Mouse (Mus musculus) cerebellum, postnatal 4 days (tissue): ENCODE measurements at regions not wholly inside any gene's neighbourhood (a gene's known extent, or its start where the extent isn't known, plus 50 kb on each side); places are given as distances from the start of the nearest gene placed in this dataset.

ENCODE experiments used
- DNase-seq, 2 experiments: peaks; one replicate each; pipeline ENCODE4 v3.0.0; 2022; ENCODE audit warnings: low spot score in 2 of 2, mixed read lengths in 1 of 2

DNA sequence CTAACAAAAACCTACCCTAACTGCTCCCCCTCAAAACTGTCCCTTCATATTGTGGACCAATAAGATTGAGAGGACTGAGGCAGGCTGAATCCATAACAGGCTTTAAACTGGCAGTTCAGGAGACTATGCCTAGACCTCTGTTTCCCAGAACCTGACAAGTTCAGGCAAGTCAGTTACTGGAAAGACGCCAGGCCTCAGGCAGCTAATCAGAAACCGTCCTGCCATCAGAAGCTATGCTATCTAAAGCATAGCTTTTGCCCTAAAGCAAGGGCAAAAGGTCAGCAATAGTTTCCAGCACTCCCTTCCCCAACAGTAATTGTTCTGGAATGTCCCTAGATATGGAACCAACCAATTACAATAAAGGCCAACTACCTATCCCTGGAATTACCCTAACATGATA is 273.0 kb downstream of the Bche start:
- DNase-seq = no peak

DNA sequence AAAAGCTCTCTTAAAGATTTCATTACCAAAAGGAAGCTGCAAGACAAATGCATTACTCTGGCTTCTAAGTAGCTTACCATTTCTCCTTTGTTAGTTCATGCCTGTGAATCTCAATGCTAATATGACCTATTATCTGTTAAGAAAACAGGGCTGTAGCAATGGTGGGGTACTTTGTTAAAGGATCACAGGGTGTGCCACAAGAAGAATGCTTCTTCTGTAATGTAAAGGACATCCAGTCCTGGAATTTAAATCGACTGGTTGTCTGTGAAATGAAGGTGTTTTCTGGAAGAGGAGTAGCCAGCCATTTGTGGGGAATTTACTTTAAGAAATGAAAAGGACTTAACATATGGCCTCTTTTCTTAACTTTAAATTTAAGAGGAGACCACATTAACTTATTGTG is 273.9 kb downstream of the Bche start:
- DNase-seq = no peak

DNA sequence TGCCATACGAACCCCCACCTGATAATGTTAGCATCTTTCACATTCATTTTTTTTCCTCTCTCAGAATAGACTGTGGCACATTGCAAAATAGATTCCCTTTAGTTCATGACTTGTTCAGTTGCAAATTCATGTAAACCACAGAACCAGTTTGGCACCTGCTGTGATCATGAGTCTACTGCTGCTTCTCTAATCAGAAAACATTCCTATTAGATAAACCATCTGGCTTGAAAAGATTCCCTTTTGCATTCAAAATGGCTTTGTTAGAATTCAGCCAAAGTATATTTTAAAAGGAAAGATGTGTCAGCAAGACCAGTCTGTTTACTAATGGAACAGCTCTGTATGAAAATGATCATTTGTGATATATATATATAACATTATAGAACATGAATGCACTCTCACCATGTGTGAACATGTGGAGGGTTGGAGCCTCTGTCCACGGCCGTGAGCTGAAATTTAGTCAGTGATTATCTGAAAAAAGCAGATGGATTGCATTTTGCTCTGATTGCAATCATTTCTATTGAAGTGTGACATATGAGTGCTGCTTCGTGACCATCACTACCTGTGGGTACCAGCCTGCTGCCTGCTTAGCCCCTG is 298.2 kb downstream of the Bche start:
- no peak for DNase-seq

DNA sequence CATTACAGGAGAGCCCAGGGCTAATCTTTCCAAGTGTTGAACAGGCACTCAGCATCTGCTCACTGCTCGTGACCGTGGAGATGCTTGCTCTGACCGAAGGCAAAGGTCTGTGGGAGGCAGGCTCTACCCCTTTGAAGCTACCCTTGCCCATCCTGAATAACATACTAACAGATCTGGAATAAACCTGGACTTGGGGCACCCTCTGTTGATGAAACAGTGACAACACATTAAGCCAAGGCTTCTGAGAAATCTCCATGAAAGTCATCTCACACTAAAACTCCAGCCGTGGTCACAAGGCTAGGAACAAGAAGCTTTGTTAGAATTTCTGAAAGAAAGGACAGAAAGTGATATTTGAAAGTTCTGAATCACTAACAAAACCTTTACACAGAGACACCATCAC is 306.8 kb downstream of the Bche start:
- no peak for DNase-seq

DNA sequence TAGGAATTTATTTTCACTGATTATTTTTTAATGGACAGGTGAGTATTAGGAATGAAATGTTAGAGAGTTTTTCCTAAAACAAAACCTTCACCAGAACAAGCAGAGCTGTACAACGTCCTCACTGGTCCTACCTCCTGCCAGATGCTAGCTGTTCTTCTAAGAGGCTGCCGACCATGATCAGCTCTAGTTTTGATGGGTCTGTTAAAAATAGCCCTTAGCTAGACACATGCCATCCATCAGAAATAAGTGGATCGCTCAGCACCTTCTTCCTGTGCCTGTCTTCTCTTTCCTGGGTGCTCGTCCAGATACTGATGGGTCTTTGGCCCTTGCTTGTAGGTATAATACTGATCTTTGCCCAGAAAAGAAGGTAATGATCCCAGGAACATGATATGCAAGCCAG is 312.4 kb downstream of the Bche start:
- no peak for DNase-seq

DNA sequence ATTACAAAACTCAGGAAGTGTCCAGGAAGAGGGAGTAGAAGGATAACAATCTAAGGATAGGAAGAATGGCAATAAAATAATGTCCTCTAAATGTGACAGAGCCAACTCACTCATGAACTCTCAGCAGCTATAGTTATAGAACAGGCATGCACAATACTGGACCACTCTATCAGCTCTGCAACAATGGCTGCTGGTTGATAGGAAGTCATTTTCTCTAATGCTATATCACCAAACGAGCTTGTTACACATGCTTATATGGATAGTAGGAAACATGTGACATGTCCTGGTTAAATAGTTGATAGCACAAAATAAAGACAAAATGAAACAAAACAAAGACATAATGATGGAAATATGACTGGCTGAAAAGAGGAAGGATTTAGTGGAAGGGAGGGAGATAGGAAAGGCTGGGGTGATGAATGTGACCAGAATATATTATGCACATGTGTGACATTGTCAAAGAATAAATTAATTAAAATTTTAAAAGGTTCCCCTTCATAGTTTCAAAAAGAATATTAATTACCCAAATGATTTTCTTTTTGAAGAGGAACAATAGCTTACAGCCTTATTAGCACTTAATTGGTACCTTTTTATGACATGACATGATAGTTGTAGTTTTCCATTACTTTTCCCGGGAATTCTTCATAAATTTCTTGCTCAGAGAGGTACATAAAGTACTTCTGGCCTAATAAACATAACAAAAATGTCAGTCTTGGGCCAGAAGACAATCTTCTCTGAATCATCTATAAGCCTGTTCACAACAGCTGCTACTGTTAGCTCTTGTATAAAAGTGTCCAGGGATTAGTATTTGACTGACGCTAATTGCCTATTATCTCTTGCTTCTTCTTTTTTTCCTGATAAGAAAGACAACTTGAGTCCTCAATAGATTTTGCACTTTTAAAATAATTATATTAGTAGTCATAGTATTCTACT is 318.2 kb downstream of the Bche start:
- no peak for DNase-seq

DNA sequence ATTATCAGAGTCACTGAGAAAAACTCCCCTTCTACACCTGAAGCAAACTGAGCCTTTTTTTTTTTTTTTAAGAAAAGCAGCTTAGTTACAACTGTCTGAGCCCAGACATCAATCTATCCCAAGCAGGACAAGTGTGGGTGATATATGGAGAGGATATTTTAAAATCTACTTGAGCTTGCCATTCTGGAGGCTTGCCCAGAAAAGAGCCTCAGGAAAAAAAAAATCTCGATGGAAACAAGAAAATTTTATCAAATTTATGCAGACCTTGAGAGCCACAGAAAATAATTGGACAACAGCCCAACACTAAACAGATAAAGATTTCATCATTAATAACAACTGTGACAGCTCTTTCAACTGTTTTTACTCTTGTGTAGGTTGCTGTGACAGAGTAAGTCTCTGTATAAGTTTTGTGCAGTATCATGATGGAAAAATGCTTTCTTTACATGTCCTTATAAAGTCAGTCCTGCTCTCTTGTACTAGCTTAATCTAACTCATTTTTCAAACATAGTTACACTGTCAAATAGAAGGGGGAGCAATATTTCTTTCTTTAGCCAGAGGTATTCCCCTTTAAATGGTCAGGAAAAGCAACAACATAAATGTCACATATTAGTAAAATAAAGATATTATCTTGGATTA is 297.4 kb upstream of the Slitrk3 start:
- DNase-seq = no peak

DNA sequence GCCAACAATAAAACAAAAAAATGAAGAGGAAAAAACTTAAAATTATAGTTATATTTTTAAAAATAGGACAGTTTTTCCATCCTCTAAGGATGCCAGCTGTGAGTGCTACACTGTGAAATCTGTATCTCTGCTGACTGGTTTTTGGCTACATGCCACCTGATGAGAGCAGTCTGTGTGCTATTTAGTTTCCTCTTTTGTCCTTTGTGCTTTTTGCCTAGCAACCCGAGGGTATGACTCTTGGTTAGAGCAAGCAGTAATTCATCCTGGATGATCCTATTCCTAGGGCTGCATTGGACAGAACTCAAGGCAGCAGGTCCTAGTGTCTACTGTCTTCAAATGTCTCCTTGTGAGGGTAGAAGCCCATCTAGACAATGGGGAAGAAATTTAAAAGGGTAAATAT is 285.6 kb upstream of the Slitrk3 start:
- peak in 1 of 2 experiments; percentile 3 for DNase-seq

DNA sequence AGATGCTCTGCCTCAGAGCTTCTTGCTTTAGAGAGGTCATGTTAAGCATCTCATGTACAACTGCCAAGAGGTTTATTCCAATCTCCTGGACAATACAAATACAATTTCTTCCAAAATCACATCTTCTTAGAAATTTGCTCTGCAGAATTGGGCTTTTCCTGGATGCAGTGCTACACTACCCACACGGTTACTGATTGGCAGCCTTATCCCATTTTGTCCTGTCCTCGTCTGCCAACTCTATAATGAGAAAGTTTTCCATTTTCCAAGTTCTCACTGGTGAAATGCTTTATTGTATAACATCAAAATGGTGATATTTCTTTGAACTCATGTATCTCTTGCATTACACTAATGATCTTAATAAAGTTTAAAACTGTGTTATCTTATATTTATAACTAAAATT is 282.1 kb upstream of the Slitrk3 start:
- DNase-seq = no peak

DNA sequence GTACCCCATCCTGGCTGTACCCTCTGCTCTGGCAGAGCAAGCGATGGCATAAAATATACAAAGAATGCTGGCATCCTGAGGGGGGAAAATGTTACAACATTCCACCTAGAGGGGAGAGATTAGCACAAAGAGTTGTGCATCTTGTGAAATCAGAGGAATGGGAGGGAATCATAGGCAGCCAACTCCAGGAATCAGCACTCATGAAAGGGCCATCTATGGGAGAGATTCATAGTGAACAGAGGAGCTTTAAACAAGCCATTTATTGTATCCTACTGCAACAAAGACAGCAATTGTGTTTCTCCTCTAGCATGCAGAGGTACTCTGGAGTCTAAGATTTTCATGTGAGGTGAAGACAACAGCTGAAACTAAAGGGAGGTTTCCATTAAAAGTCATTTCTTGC is 265.6 kb upstream of the Slitrk3 start:
- no peak for DNase-seq
